Mouse (Mus musculus) layer of hippocampus, adult 2 months (tissue): ENCODE data around the gene Efhc1. TPM values are rescaled to one million over a fixed set of nuclear protein-coding genes. Genes with fewer than 3 reads are reported as not detected.
A peak's percentile ranks its signal among the peaks of the same experiment; 100 is the strongest.

Experiments
- DNase-seq, 2 experiments: peaks; one replicate each; pipeline ENCODE4 v3.0.0; 2022; ENCODE audit warnings: low spot score in 2 of 2
- H3K27ac ChIP-seq: fragments of 200-600 bp; 2 replicates; pipeline ENCODE4 v1.8.1; 2022
- H3K4me3 ChIP-seq: fragments of 200-600 bp; 2 replicates; pipeline ENCODE4 v1.8.1; 2022; ENCODE audit warnings: mild to moderate bottlenecking
- CTCF ChIP-seq: fragments of 200-600 bp; conservative IDR thresholded peaks from 2 replicates; pipeline ENCODE4 v1.8.1; 2022; ENCODE audit warnings: antibody characterized with exemption, mild to moderate bottlenecking, moderate library complexity
- total RNA-seq, 2 experiments: library from RNA; stranded (reverse); gene quantifications; 2 replicates each; pipeline ENCODE4 v1.2.3; 2021

Efhc1 gene
- total RNA-seq, 2 experiments from 2014 or later, result 2.0 to 2.1 TPM

- Histone ChIP-seq H3K27ac (no peak overlapping the region), H3K4me3 (no peak overlapping the region)
- TF ChIP-seq CTCF, result no peak
- DNase-seq, result no peak
These were observed 46.5 kb downstream of the Efhc1 start for GRCm38 (mm10) chr1:20997881-20998389.

GRCm38 (mm10) chr1:21002246-21003142, 51.1 kb downstream of the Efhc1 start:
- peak in 1 of 2 experiments; percentile 14 for DNase-seq
- Histone ChIP-seq H3K27ac (no peak overlapping the region), H3K4me3 (no peak overlapping the region)
- TF ChIP-seq CTCF, result peak; percentile 22; the same call in 1 of the 2 replicates

- no peak for DNase-seq
- TF ChIP-seq CTCF, result no peak
These were observed 53.2 kb downstream of the Efhc1 start for GRCm38 (mm10) chr1:21004596-21004995.

GRCm38 (mm10) chr1:21006775-21007174, 55.3 kb downstream of the Efhc1 start:
- no peak overlapping the region for H3K27ac ChIP-seq
- no peak overlapping the region for H3K4me3 ChIP-seq
- no peak for TF ChIP-seq CTCF
- DNase-seq, result no peak

More at GRCm38 (mm10) chr1:21004596-21004995, 53.2 kb downstream of the Efhc1 start:
- Histone ChIP-seq H3K27ac (no peak overlapping the region), H3K4me3 (no peak overlapping the region)

- no peak for DNase-seq
- H3K4me3 ChIP-seq, result no peak overlapping the region
- H3K27ac ChIP-seq, result no peak overlapping the region
- no peak for TF ChIP-seq CTCF
These were observed 56.7 kb downstream of the Efhc1 start for GRCm38 (mm10) chr1:21007941-21008701.

- H3K4me3 ChIP-seq, result no peak overlapping the region
- H3K27ac ChIP-seq, result no peak overlapping the region
- no peak for DNase-seq
- no peak for TF ChIP-seq CTCF
These were observed 57.5 kb downstream of the Efhc1 start for GRCm38 (mm10) chr1:21008891-21009290.

- Histone ChIP-seq H3K4me3 (no peak overlapping the region), H3K27ac (no peak overlapping the region)
- DNase-seq, result no peak
- TF ChIP-seq CTCF, result no peak
These were observed 58.9 kb downstream of the Efhc1 start for GRCm38 (mm10) chr1:21010282-21010800.

- H3K4me3 ChIP-seq, result no peak overlapping the region
- H3K27ac ChIP-seq, result no peak overlapping the region
- no peak for TF ChIP-seq CTCF
- no peak for DNase-seq
These were observed 63.0 kb downstream of the Efhc1 start for GRCm38 (mm10) chr1:21014463-21014862.

- no peak for TF ChIP-seq CTCF
- DNase-seq, result no peak
- no peak overlapping the region for H3K4me3 ChIP-seq
- H3K27ac ChIP-seq, result no peak overlapping the region
These were observed 71.7 kb downstream of the Efhc1 start for GRCm38 (mm10) chr1:21023101-21023500.

GRCm38 (mm10) chr1:21025203-21025602, 73.8 kb downstream of the Efhc1 start:
- Histone ChIP-seq H3K27ac (no peak overlapping the region), H3K4me3 (no peak overlapping the region)
- no peak for TF ChIP-seq CTCF
- DNase-seq, result no peak

- TF ChIP-seq CTCF, result no peak
- H3K4me3 ChIP-seq, result no peak overlapping the region
- DNase-seq, result no peak
- H3K27ac ChIP-seq, result no peak overlapping the region
These were observed 75.1 kb downstream of the Efhc1 start for GRCm38 (mm10) chr1:21026534-21026933.

GRCm38 (mm10) chr1:21029000-21029399, 77.6 kb downstream of the Efhc1 start:
- H3K4me3 ChIP-seq, result no peak overlapping the region
- no peak overlapping the region for H3K27ac ChIP-seq
- TF ChIP-seq CTCF, result no peak
- no peak for DNase-seq

GRCm38 (mm10) chr1:21031650-21032049, 80.2 kb downstream of the Efhc1 start:
- no peak for DNase-seq
- H3K27ac ChIP-seq, result no peak overlapping the region
- H3K4me3 ChIP-seq, result no peak overlapping the region
- no peak for TF ChIP-seq CTCF
